Mouse (Mus musculus) midbrain, embryonic 12.5 days (tissue): Measurements from ENCODE around the gene Arhgap18. TPM values are rescaled to one million over a fixed set of nuclear protein-coding genes. Genes with fewer than 3 reads are reported as not detected.

Source experiments
- ATAC-seq: fragments of 200-750 bp; cut with Nextera tagmentation; 2 replicates; pipeline ENCODE4 v1.8.0; 2017; ENCODE audit warnings: low read depth, moderate TSS enrichment, moderate library complexity; ENCODE audit not compliant: low FRiP score
- H3K27ac ChIP-seq: fragments of 300-500 bp; sonication (generic); replicated peaks from 2 replicates; pipeline ENCODE4 v1.5.1; 2016; ENCODE audit warnings: mild to moderate bottlenecking
- H3K27me3 ChIP-seq: fragments of 300-500 bp; sonication (generic); 2 replicates; pipeline ENCODE4 v1.6.1; 2016; ENCODE audit warnings: mild to moderate bottlenecking
- H3K36me3 ChIP-seq: fragments of 300-500 bp; sonication (generic); 2 replicates; pipeline ENCODE4 v1.6.1; 2016
- H3K4me1 ChIP-seq: fragments of 300-500 bp; sonication (generic); 2 replicates; pipeline ENCODE4 v1.6.1; 2016
- H3K4me2 ChIP-seq: fragments of 300-500 bp; sonication (generic); replicated peaks from 2 replicates; pipeline ENCODE4 v1.6.1; 2016; ENCODE audit warnings: mild to moderate bottlenecking, moderate library complexity
- H3K4me3 ChIP-seq: fragments of 300-500 bp; sonication (generic); 2 replicates; pipeline ENCODE4 v1.5.1; 2016; ENCODE audit warnings: mild to moderate bottlenecking
- H3K9ac ChIP-seq: fragments of 300-500 bp; sonication (generic); replicated peaks from 2 replicates; pipeline ENCODE4 v1.6.1; 2016; ENCODE audit warnings: mild to moderate bottlenecking, moderate library complexity
- H3K9me3 ChIP-seq: fragments of 300-500 bp; sonication (generic); 2 replicates; pipeline ENCODE4 v1.6.1; 2016; ENCODE audit warnings: mild to moderate bottlenecking
- WGBS: fragments of 180-500 bp; shearing (Covaris S2); methylation state at CpG from one replicate; pipeline ENCODE4 v1.1.7; 2016; 5-methylcytosine and 5-hydroxymethylcytosine counted together
- polyA plus RNA-seq: library from polyadenylated mRNA; unstranded; fragments of >200 nt; fragmentation: Nextera tagmentation; extraction: Ambion mirVana; gene quantifications from 2 replicates; pipeline ENCODE4 v1.2.1, GENCODE M21; 2016

Arhgap18 gene
- polyA plus RNA-seq, 1 experiment from 2014 or later = 17.8 TPM

GRCm38 (mm10) chr10:26854556-26855100 lies 101.4 kb downstream of the Arhgap18 start:
- no peak overlapping the region for H3K4me3 ChIP-seq
- WGBS = 90% methylated on average over 5 of the region's 5 CpGs
- H3K27me3 ChIP-seq = no peaks in the 10 kb centered on the region
- no peak overlapping the region for H3K27ac ChIP-seq
- H3K4me1 ChIP-seq = no peaks in the 10 kb centered on the region
- H3K4me2 ChIP-seq = no peak overlapping the region
- no peak for ATAC-seq
- no peaks in the 10 kb centered on the region for H3K9me3 ChIP-seq
- no peak overlapping the region for H3K9ac ChIP-seq
- H3K36me3 ChIP-seq = no peaks in the 10 kb centered on the region

GRCm38 (mm10) chr10:26855851-26856535 lies 102.8 kb downstream of the Arhgap18 start:
- Histone ChIP-seq H3K9ac (no peak overlapping the region), H3K9me3 (no peaks in the 10 kb centered on the region), H3K27me3 (no peaks in the 10 kb centered on the region), H3K4me3 (no peak overlapping the region), H3K4me1 (no peaks in the 10 kb centered on the region), H3K36me3 (no peaks in the 10 kb centered on the region), H3K27ac (no peak overlapping the region), H3K4me2 (no peak overlapping the region)
- ATAC-seq = no peak
- 87% methylated on average over 8 of the region's 8 CpGs for WGBS

GRCm38 (mm10) chr10:26857583-26857982 lies 104.4 kb downstream of the Arhgap18 start:
- Histone ChIP-seq H3K9me3 (no peaks in the 10 kb centered on the region), H3K9ac (no peak overlapping the region), H3K27me3 (no peaks in the 10 kb centered on the region), H3K36me3 (no peaks in the 10 kb centered on the region), H3K4me1 (no peaks in the 10 kb centered on the region), H3K4me3 (no peak overlapping the region), H3K4me2 (no peak overlapping the region), H3K27ac (no peak overlapping the region)
- WGBS = 78% methylated on average over 4 of the region's 4 CpGs
- no peak for ATAC-seq

GRCm38 (mm10) chr10:26858537-26858936 lies 105.3 kb downstream of the Arhgap18 start:
- Histone ChIP-seq H3K4me2 (no peak overlapping the region), H3K9me3 (no peaks in the 10 kb centered on the region), H3K4me3 (no peak overlapping the region), H3K27me3 (no peaks in the 10 kb centered on the region), H3K9ac (no peak overlapping the region), H3K27ac (no peak overlapping the region), H3K4me1 (no peaks in the 10 kb centered on the region), H3K36me3 (no peaks in the 10 kb centered on the region)
- no peak for ATAC-seq
- WGBS = 75% methylated on average over 4 of the region's 4 CpGs

GRCm38 (mm10) chr10:26861231-26861630 lies 108.0 kb downstream of the Arhgap18 start:
- no peaks in the 10 kb centered on the region for H3K9me3 ChIP-seq
- ATAC-seq = no peak

GRCm38 (mm10) chr10:26862207-26862606 lies 109.0 kb downstream of the Arhgap18 start:
- no peak overlapping the region for H3K4me3 ChIP-seq
- H3K27me3 ChIP-seq = no peaks in the 10 kb centered on the region
- H3K4me1 ChIP-seq = no peaks in the 10 kb centered on the region
- ATAC-seq = no peak
- 89% methylated on average over 4 of the region's 4 CpGs for WGBS
- H3K36me3 ChIP-seq = no peaks in the 10 kb centered on the region
- H3K9me3 ChIP-seq = no peaks in the 10 kb centered on the region
- H3K9ac ChIP-seq = no peak overlapping the region
- no peak overlapping the region for H3K4me2 ChIP-seq
- no peak overlapping the region for H3K27ac ChIP-seq

More at GRCm38 (mm10) chr10:26861231-26861630, 108.0 kb downstream of the Arhgap18 start:
- Histone ChIP-seq H3K27ac (no peak overlapping the region), H3K4me2 (no peak overlapping the region), H3K4me3 (no peak overlapping the region), H3K4me1 (no peaks in the 10 kb centered on the region), H3K27me3 (no peaks in the 10 kb centered on the region), H3K36me3 (no peaks in the 10 kb centered on the region), H3K9ac (no peak overlapping the region)

- no peak overlapping the region for H3K4me2 ChIP-seq
- H3K9me3 ChIP-seq = no peaks in the 10 kb centered on the region
- H3K9ac ChIP-seq = no peak overlapping the region
- no peak for ATAC-seq
- no peak overlapping the region for H3K27ac ChIP-seq
- no peaks in the 10 kb centered on the region for H3K27me3 ChIP-seq
- H3K36me3 ChIP-seq = no peaks in the 10 kb centered on the region
- no peak overlapping the region for H3K4me3 ChIP-seq
- no peaks in the 10 kb centered on the region for H3K4me1 ChIP-seq
- WGBS = 79% methylated on average over 1 of the region's 1 CpGs
These were observed 110.8 kb downstream of the Arhgap18 start for GRCm38 (mm10) chr10:26863982-26864381.

GRCm38 (mm10) chr10:26870802-26871201 lies 117.6 kb downstream of the Arhgap18 start:
- Histone ChIP-seq H3K27ac (no peak overlapping the region), H3K27me3 (no peaks in the 10 kb centered on the region), H3K4me2 (no peak overlapping the region), H3K4me1 (no peaks in the 10 kb centered on the region), H3K36me3 (no peaks in the 10 kb centered on the region), H3K4me3 (no peak overlapping the region), H3K9me3 (no peaks in the 10 kb centered on the region), H3K9ac (no peak overlapping the region)
- 50% methylated on average over 2 of the region's 2 CpGs for WGBS
- no peak for ATAC-seq

- Histone ChIP-seq H3K27me3 (no peaks in the 10 kb centered on the region), H3K4me2 (no peak overlapping the region), H3K27ac (no peak overlapping the region), H3K9ac (no peak overlapping the region), H3K4me1 (no peaks in the 10 kb centered on the region), H3K9me3 (no peaks in the 10 kb centered on the region), H3K36me3 (no peaks in the 10 kb centered on the region), H3K4me3 (no peak overlapping the region)
- whole genome bisulfite sequencing = 82% methylated on average over 11 of the region's 11 CpGs
- no peak for ATAC-seq
These were observed 124.1 kb downstream of the Arhgap18 start for GRCm38 (mm10) chr10:26877309-26877708.

GRCm38 (mm10) chr10:26878924-26879600 lies 125.8 kb downstream of the Arhgap18 start:
- Histone ChIP-seq H3K36me3 (no peaks in the 10 kb centered on the region), H3K4me3 (no peak overlapping the region), H3K4me2 (no peak overlapping the region), H3K27ac (no peak overlapping the region), H3K27me3 (no peaks in the 10 kb centered on the region), H3K9ac (no peak overlapping the region), H3K9me3 (no peaks in the 10 kb centered on the region), H3K4me1 (no peaks in the 10 kb centered on the region)
- 90% methylated on average over 9 of the region's 9 CpGs for WGBS
- ATAC-seq = no peak

- H3K9ac ChIP-seq = no peak overlapping the region
- peaks cover 3% of the 10 kb centered on the region; the same call in 1 of the 2 replicates for H3K4me1 ChIP-seq
- H3K36me3 ChIP-seq = no peaks in the 10 kb centered on the region
- no peaks in the 10 kb centered on the region for H3K27me3 ChIP-seq
- no peaks in the 10 kb centered on the region for H3K9me3 ChIP-seq
- H3K4me3 ChIP-seq = no peak overlapping the region
- ATAC-seq = no peak
- H3K4me2 ChIP-seq = no peak overlapping the region
- WGBS = 81% methylated on average over 8 of the region's 8 CpGs
- no peak overlapping the region for H3K27ac ChIP-seq
These were observed 131.7 kb downstream of the Arhgap18 start for GRCm38 (mm10) chr10:26884949-26885348.

GRCm38 (mm10) chr10:26889226-26889625 lies 136.0 kb downstream of the Arhgap18 start:
- H3K4me1 ChIP-seq = peaks cover 3% of the 10 kb centered on the region; the same call in 1 of the 2 replicates
- H3K27ac ChIP-seq = no peak overlapping the region
- no peaks in the 10 kb centered on the region for H3K27me3 ChIP-seq
- ATAC-seq = no peak
- H3K36me3 ChIP-seq = no peaks in the 10 kb centered on the region
- H3K4me3 ChIP-seq = no peak overlapping the region
- no peak overlapping the region for H3K4me2 ChIP-seq
- 20% methylated on average over 6 of the region's 6 CpGs for WGBS
- H3K9me3 ChIP-seq = no peaks in the 10 kb centered on the region
- H3K9ac ChIP-seq = no peak overlapping the region
